ENCODE assay signal across 8 mouse cellular contexts in the genomic region with DNA sequence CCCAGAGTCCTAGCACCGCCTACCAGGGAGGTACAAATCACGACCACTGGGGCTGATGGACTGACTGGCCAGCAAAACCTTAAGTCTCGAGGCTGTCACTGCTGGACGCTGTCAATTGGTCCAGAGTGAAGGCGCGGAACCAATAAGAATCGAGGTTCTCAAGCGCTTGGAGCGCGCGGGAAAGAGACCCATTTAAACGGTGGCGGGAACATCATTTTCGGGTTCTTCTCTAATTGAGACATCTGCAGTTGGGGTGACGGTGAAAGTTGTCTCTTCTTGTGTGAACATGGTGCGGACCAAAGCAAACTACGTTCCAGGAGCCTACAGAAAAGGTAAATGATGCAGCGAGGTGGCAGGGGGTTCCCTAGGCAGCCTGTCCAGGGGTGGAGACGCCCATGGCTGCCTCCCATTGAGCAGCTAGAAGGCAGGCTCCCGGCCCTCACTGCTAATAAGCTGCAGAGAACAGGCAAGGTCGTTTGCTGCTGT. TPM values are rescaled to one million over a fixed set of nuclear protein-coding genes. Genes with fewer than 3 reads are reported as not detected.
DNase-seq lines count a peak whose midpoint lies in the region; ATAC-seq and TF ChIP-seq lines count a peak whose summit lies in the region.

A gene (plus strand): TSS at position 95 of the 486 bp plus-strand sequence.

- peak; percentile 33 to 35 for DNase-seq in cerebellum, postnatal 36 days
- no peak for DNase-seq in cerebellum, adult 11 months
- DNase-seq in heart, adult 9 months (ENCODE audit: low spot score in 2 of 2): peak; percentile 60 to 74
- peak; percentile 80 to 88 (median 83) for DNase-seq in liver, embryonic 14.5 days (ENCODE audit: low read depth in 3 of 3, low spot score in 3 of 3)
- DNase-seq in neural tube, embryonic 10.5 days (ENCODE audit: extremely low spot score, low spot score): peak; percentile 79

- H3K27me3 ChIP-seq in embryonic facial prominence, embryonic 15.5 days: no peaks in the 10 kb centered on the region
- H3K27me3 ChIP-seq in kidney, embryonic 14.5 days (ENCODE audit: control insufficient read depth, insufficient read depth, low read length): no peaks in the 10 kb centered on the region
- no peaks in the 10 kb centered on the region for H3K27me3 ChIP-seq in liver, embryonic 14.5 days (ENCODE audit: control insufficient read depth, insufficient read depth, low read length)
- no peaks in the 10 kb centered on the region for H3K27me3 ChIP-seq in stomach, embryonic 16.5 days (ENCODE audit: control insufficient read depth, insufficient read depth, low read length)

- under 1% methylated on average over 21 of the region's 21 CpGs for WGBS in embryonic facial prominence, embryonic 15.5 days
- under 1% methylated on average over 21 of the region's 21 CpGs for WGBS in kidney, embryonic 14.5 days
- 1% methylated on average over 21 of the region's 21 CpGs for WGBS in liver, embryonic 14.5 days (ENCODE audit: insufficient replicate concordance)
- under 1% methylated on average over 21 of the region's 21 CpGs for WGBS in stomach, embryonic 16.5 days

- peak within 1 kb of the TSS; percentile 34; the same call in 1 of the 2 replicates for H3K27ac ChIP-seq in embryonic facial prominence, embryonic 15.5 days (replicated peaks)
- H3K27ac ChIP-seq in kidney, embryonic 14.5 days (ENCODE audit: low read depth, low read length): peak within 1 kb of the TSS; percentile 62; the same call in 1 of the 2 replicates
- H3K27ac ChIP-seq in liver, embryonic 14.5 days: peak within 1 kb of the TSS; percentile 2
- H3K27ac ChIP-seq in stomach, embryonic 16.5 days (ENCODE audit: low read length): peak within 1 kb of the TSS; percentile 5; the same call in 1 of the 2 replicates

- peaks cover 17% of the 10 kb centered on the region; the same call in 1 of the 2 replicates for H3K36me3 ChIP-seq in embryonic facial prominence, embryonic 15.5 days
- H3K36me3 ChIP-seq in kidney, embryonic 14.5 days (ENCODE audit: control insufficient read depth, insufficient read depth, low read length): peaks cover 20% of the 10 kb centered on the region
- peaks cover 20% of the 10 kb centered on the region for H3K36me3 ChIP-seq in liver, embryonic 14.5 days (replicated peaks; ENCODE audit: control insufficient read depth, insufficient read depth, low read depth)
- peaks cover 3% of the 10 kb centered on the region; the same call in 1 of the 2 replicates for H3K36me3 ChIP-seq in stomach, embryonic 16.5 days (ENCODE audit: control insufficient read depth, insufficient read depth, low read length)

- ATAC-seq in embryonic facial prominence, embryonic 15.5 days (ENCODE audit: insufficient number of reproducible peaks, low FRiP score, low TSS enrichment, low read depth): peak; percentile 91
- ATAC-seq in kidney, embryonic 14.5 days (ENCODE audit: low FRiP score, low TSS enrichment): peak; percentile 98
- ATAC-seq in liver, embryonic 14.5 days (ENCODE audit: insufficient read depth): peak; percentile 94
- ATAC-seq in stomach, embryonic 16.5 days (ENCODE audit: insufficient read depth, low FRiP score): peak; percentile 98

- H3K9ac ChIP-seq in embryonic facial prominence, embryonic 15.5 days: peak within 1 kb of the TSS; percentile 53
- peak within 1 kb of the TSS; percentile 86 for H3K9ac ChIP-seq in kidney, embryonic 14.5 days (ENCODE audit: low read depth, low read length)
- H3K9ac ChIP-seq in liver, embryonic 14.5 days (replicated peaks): peak within 1 kb of the TSS; percentile 86
- peak within 1 kb of the TSS; percentile 76 for H3K9ac ChIP-seq in stomach, embryonic 16.5 days (ENCODE audit: low read length)

- H3K4me2 ChIP-seq in embryonic facial prominence, embryonic 15.5 days (replicated peaks): peak within 1 kb of the TSS; percentile 92
- H3K4me2 ChIP-seq in kidney, embryonic 14.5 days (replicated peaks; ENCODE audit: low read depth, low read length): peak within 1 kb of the TSS; percentile 81
- peak within 1 kb of the TSS; percentile 79 for H3K4me2 ChIP-seq in liver, embryonic 14.5 days (ENCODE audit: low read depth)
- H3K4me2 ChIP-seq in stomach, embryonic 16.5 days (ENCODE audit: low read depth, low read length): peak within 1 kb of the TSS; percentile 83

- no peaks in the 10 kb centered on the region for H3K9me3 ChIP-seq in embryonic facial prominence, embryonic 15.5 days (replicated peaks)
- H3K9me3 ChIP-seq in kidney, embryonic 14.5 days (ENCODE audit: control insufficient read depth, low read length): no peaks in the 10 kb centered on the region
- no peaks in the 10 kb centered on the region for H3K9me3 ChIP-seq in liver, embryonic 14.5 days (ENCODE audit: control insufficient read depth, low read length)
- no peaks in the 10 kb centered on the region for H3K9me3 ChIP-seq in stomach, embryonic 16.5 days (replicated peaks; ENCODE audit: control insufficient read depth, low read length)

- peak; percentile 11; the same call in 1 of the 2 replicates for TF ChIP-seq CTCF in liver, embryonic 14.5 days (IDR thresholded peaks at IDR 0.05; ENCODE audit: low read depth)

- peak within 1 kb of the TSS; percentile 63 for H3K4me3 ChIP-seq in embryonic facial prominence, embryonic 15.5 days (replicated peaks)
- H3K4me3 ChIP-seq in kidney, embryonic 14.5 days (ENCODE audit: low read length): peak within 1 kb of the TSS; percentile 78
- peak within 1 kb of the TSS; percentile 70 to 90 for H3K4me3 ChIP-seq in liver, embryonic 14.5 days (ENCODE audit: insufficient read depth in 1 of 2, low read depth in 2 of 2, low read length in 2 of 2)
- peak within 1 kb of the TSS; percentile 65 for H3K4me3 ChIP-seq in stomach, embryonic 16.5 days (replicated peaks; ENCODE audit: low read length)

- H3K4me1 ChIP-seq in embryonic facial prominence, embryonic 15.5 days: peaks cover 16% of the 10 kb centered on the region
- peaks cover 5% of the 10 kb centered on the region; the same call in 1 of the 2 replicates for H3K4me1 ChIP-seq in kidney, embryonic 14.5 days (ENCODE audit: control insufficient read depth, insufficient read depth, low read length)
- H3K4me1 ChIP-seq in liver, embryonic 14.5 days (replicated peaks; ENCODE audit: control insufficient read depth in 2 of 2, insufficient read depth in 2 of 2, low read length in 1 of 2): peaks cover 7% of the 10 kb centered on the region in 2 experiments; a peak in 3 of 4 replicates
- peaks cover 8% of the 10 kb centered on the region for H3K4me1 ChIP-seq in stomach, embryonic 16.5 days (ENCODE audit: control insufficient read depth, insufficient read depth, low read length)

- no peak for TF ChIP-seq EP300 in liver, embryonic 14.5 days (IDR thresholded peaks at IDR 0.05; ENCODE audit: low read depth)

RNA-seq across cellular contexts. Expression of the gene that starts here (rescaled TPM):
- 135 and 145 TPM in 2 replicates for polyA plus RNA-seq in embryonic facial prominence, embryonic 15.5 days (2015; fragmentation: Nextera tagmentation; extraction: Ambion mirVana)
- 283 and 343 TPM in 2 replicates for polyA plus RNA-seq in kidney, embryonic 14.5 days (2014; fragmentation: Nextera tagmentation; extraction: Ambion mirVana)
- 31.1 and 61.8 TPM in 2 replicates for polyA plus RNA-seq in liver, embryonic 14.5 days (2012; rRNA removed)
- polyA plus RNA-seq in liver, embryonic 14.5 days (2014; fragmentation: Nextera tagmentation; extraction: Ambion mirVana): 73.0 and 78.6 TPM in 2 replicates
- 119 and 131 TPM in 2 replicates for polyA plus RNA-seq in stomach, embryonic 16.5 days (2015; fragmentation: Nextera tagmentation; extraction: Ambion mirVana)

Comparison
In these comparisons a context has a peak if more than half of its experiments do, and no peak if none do; other contexts are left out.
1. H3K27ac ChIP-seq: peak in every context shown above with its lines; median percentile 62 in kidney, embryonic 14.5 days; 34 in embryonic facial prominence, embryonic 15.5 days; 5 in stomach, embryonic 16.5 days; 2 in liver, embryonic 14.5 days.